Mouse (Mus musculus): ENCODE results near the gene Fam110c. TPM values are rescaled to one million over a fixed set of nuclear protein-coding genes. Genes with fewer than 3 reads are reported as not detected.

Gene Fam110c
- total RNA-seq, 1 experiment from 2014 or later, result 0.67 TPM

GRCm38 (mm10) chr12:31092481-31092880 is 18.8 kb downstream of the Fam110c start:
- no peak for ATAC-seq (replicated peaks; ENCODE audit: insufficient number of reproducible peaks, low FRiP score, low TSS enrichment, poor library complexity, severe bottlenecking)

- no peak for ATAC-seq (replicated peaks; ENCODE audit: insufficient number of reproducible peaks, low FRiP score, low TSS enrichment, poor library complexity, severe bottlenecking)
These were observed 23.5 kb downstream of the Fam110c start for GRCm38 (mm10) chr12:31097185-31097584.

GRCm38 (mm10) chr12:31101190-31101589 is 27.5 kb downstream of the Fam110c start:
- no peak for ATAC-seq (replicated peaks; ENCODE audit: insufficient number of reproducible peaks, low FRiP score, low TSS enrichment, poor library complexity, severe bottlenecking)

- no peak for ATAC-seq (replicated peaks; ENCODE audit: insufficient number of reproducible peaks, low FRiP score, low TSS enrichment, poor library complexity, severe bottlenecking)
These were observed 28.2 kb downstream of the Fam110c start for GRCm38 (mm10) chr12:31101821-31102220.

GRCm38 (mm10) chr12:31116005-31116466 is 42.4 kb downstream of the Fam110c start:
- ATAC-seq (replicated peaks; ENCODE audit: insufficient number of reproducible peaks, low FRiP score, low TSS enrichment, poor library complexity, severe bottlenecking), result no peak

- ATAC-seq (replicated peaks; ENCODE audit: insufficient number of reproducible peaks, low FRiP score, low TSS enrichment, poor library complexity, severe bottlenecking), result no peak
These were observed 46.9 kb downstream of the Fam110c start for GRCm38 (mm10) chr12:31120535-31120934.

- no peak for ATAC-seq (replicated peaks; ENCODE audit: insufficient number of reproducible peaks, low FRiP score, low TSS enrichment, poor library complexity, severe bottlenecking)
These were observed 49.4 kb downstream of the Fam110c start for GRCm38 (mm10) chr12:31122892-31123622.

GRCm38 (mm10) chr12:31126071-31126470 is 52.4 kb downstream of the Fam110c start:
- ATAC-seq (replicated peaks; ENCODE audit: insufficient number of reproducible peaks, low FRiP score, low TSS enrichment, poor library complexity, severe bottlenecking), result no peak

- ATAC-seq (replicated peaks; ENCODE audit: insufficient number of reproducible peaks, low FRiP score, low TSS enrichment, poor library complexity, severe bottlenecking), result no peak
These were observed 55.9 kb downstream of the Fam110c start for GRCm38 (mm10) chr12:31129548-31129947.

Other genes starting within 250 kb of the Fam110c start
- gene Alkal2, start 189.5 kb upstream of the Fam110c start, total RNA-seq (2017), result not detected in 3 replicates
- 32.0 to 42.7 TPM (median 42.3 TPM) in 3 replicates for gene Acp1, start 162.3 kb upstream of the Fam110c start, total RNA-seq (2017)
- 0.39 to 2.3 TPM (median 2.1 TPM) in 3 replicates for gene Sh3yl1, start 162.2 kb upstream of the Fam110c start, total RNA-seq (2017)
- gene Gm6993, start 166.9 kb downstream of the Fam110c start, total RNA-seq (2017), result not detected in 3 replicates
- 0.86 to 1.1 TPM (median 1.1 TPM) in 3 replicates for gene Lamb1, start 191.4 kb downstream of the Fam110c start, total RNA-seq (2017)